Mouse (Mus musculus): Measurements from ENCODE around the gene Itprid2. TPM values are rescaled to one million over a fixed set of nuclear protein-coding genes. Genes with fewer than 3 reads are reported as not detected.

Itprid2 gene
- polyA plus RNA-seq, 1 experiment from 2014 or later: 6.0 TPM

GRCm38 (mm10) chr2:79608301-79609074 is 26.7 kb upstream of the Itprid2 start:
- 85% methylated on average over 8 of the region's 8 CpGs for WGBS
- no peak for DNase-seq (ENCODE audit: low spot score)

GRCm38 (mm10) chr2:79610894-79611293 is 24.3 kb upstream of the Itprid2 start:
- no peak overlapping the region for H3K9ac ChIP-seq (ENCODE audit: low read length)
- ATAC-seq: no peak

More at GRCm38 (mm10) chr2:79608301-79609074, 26.7 kb upstream of the Itprid2 start:
- Histone ChIP-seq H3K27me3 (replicated peaks; ENCODE audit: control insufficient read depth, insufficient read depth, low read length) (no peaks in the 10 kb centered on the region), H3K36me3 (ENCODE audit: control insufficient read depth, insufficient read depth, low read length) (no peaks in the 10 kb centered on the region), H3K27ac (ENCODE audit: low read depth, low read length) (no peak overlapping the region), H3K4me1 (ENCODE audit: control insufficient read depth, insufficient read depth, low read length) (no peaks in the 10 kb centered on the region), H3K9ac (ENCODE audit: low read length) (no peak overlapping the region), H3K9me3 (replicated peaks; ENCODE audit: control insufficient read depth, low read length) (no peaks in the 10 kb centered on the region), H3K4me2 (ENCODE audit: low read length) (no peak overlapping the region), H3K4me3 (ENCODE audit: low read depth, low read length) (no peak overlapping the region)
- no peak for ATAC-seq

DNA sequence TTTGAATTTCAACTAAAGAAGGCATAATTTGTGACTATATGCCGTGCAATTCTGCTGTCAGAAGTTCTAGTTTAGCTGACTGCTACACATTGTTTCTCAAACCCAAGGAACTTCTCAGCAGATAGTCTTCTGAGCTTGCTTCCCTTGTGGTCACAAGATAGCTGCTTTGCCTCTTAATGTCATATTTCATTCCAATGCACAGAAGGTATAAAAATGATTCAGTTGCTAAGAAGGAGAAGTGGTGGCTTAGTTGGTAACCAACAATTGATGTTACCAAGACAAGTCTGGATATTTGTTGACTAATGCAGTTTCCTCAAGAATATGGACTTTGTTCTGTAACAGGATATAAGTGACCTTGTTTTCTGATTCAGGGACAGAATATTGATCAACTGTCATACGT is 17.0 kb upstream of the Itprid2 start:
- Histone ChIP-seq H3K27me3 (replicated peaks; ENCODE audit: control insufficient read depth, insufficient read depth, low read length) (no peaks in the 10 kb centered on the region), H3K36me3 (ENCODE audit: control insufficient read depth, insufficient read depth, low read length) (no peaks in the 10 kb centered on the region), H3K9me3 (replicated peaks; ENCODE audit: control insufficient read depth, low read length) (no peaks in the 10 kb centered on the region), H3K27ac (ENCODE audit: low read depth, low read length) (no peak overlapping the region), H3K4me2 (ENCODE audit: low read length) (no peak overlapping the region), H3K4me1 (ENCODE audit: control insufficient read depth, insufficient read depth, low read length) (no peaks in the 10 kb centered on the region), H3K9ac (ENCODE audit: low read length) (no peak overlapping the region), H3K4me3 (ENCODE audit: low read depth, low read length) (no peak overlapping the region)
- DNase-seq (ENCODE audit: low spot score): no peak
- no peak for ATAC-seq
- WGBS: 93% methylated on average over 2 of the region's 2 CpGs

More at GRCm38 (mm10) chr2:79610894-79611293, 24.3 kb upstream of the Itprid2 start:
- Histone ChIP-seq H3K4me1 (ENCODE audit: control insufficient read depth, insufficient read depth, low read length) (no peaks in the 10 kb centered on the region), H3K27me3 (replicated peaks; ENCODE audit: control insufficient read depth, insufficient read depth, low read length) (no peaks in the 10 kb centered on the region), H3K4me2 (ENCODE audit: low read length) (no peak overlapping the region), H3K4me3 (ENCODE audit: low read depth, low read length) (no peak overlapping the region), H3K9me3 (replicated peaks; ENCODE audit: control insufficient read depth, low read length) (no peaks in the 10 kb centered on the region), H3K36me3 (ENCODE audit: control insufficient read depth, insufficient read depth, low read length) (no peaks in the 10 kb centered on the region), H3K27ac (ENCODE audit: low read depth, low read length) (no peak overlapping the region)
- 78% methylated on average over 3 of the region's 3 CpGs for WGBS
- no peak for DNase-seq (ENCODE audit: low spot score)

GRCm38 (mm10) chr2:79618614-79619568 is 16.3 kb upstream of the Itprid2 start:
- H3K4me1 ChIP-seq (ENCODE audit: control insufficient read depth, insufficient read depth, low read length): no peaks in the 10 kb centered on the region
- H3K9me3 ChIP-seq (replicated peaks; ENCODE audit: control insufficient read depth, low read length): no peaks in the 10 kb centered on the region
- WGBS: 82% methylated on average over 6 of the region's 6 CpGs
- ATAC-seq (no peak), DNase-seq (ENCODE audit: low spot score) (no peak)
- no peaks in the 10 kb centered on the region for H3K36me3 ChIP-seq (ENCODE audit: control insufficient read depth, insufficient read depth, low read length)
- no peak overlapping the region for H3K27ac ChIP-seq (ENCODE audit: low read depth, low read length)
- no peaks in the 10 kb centered on the region for H3K27me3 ChIP-seq (replicated peaks; ENCODE audit: control insufficient read depth, insufficient read depth, low read length)
- H3K4me3 ChIP-seq (ENCODE audit: low read depth, low read length): no peak overlapping the region
- no peak overlapping the region for H3K9ac ChIP-seq (ENCODE audit: low read length)
- H3K4me2 ChIP-seq (ENCODE audit: low read length): no peak overlapping the region

DNA sequence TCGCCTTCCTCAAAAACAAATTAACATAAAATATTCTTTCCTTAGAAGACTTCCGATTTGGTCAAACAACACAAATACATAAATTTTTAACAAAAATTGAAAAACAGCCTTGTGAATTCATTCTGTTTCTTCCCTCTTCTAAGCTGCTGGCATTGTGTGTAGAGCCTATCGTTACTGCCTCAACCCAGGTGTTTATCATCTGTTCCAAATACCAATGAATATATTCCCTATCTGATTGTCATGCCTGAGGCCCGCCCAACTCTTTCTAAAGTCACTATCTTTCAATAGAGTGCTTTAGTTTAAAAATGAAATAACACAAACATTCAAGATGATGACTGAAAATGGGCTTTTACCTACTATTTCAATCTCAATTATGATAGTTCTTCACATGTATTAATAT is 11.9 kb upstream of the Itprid2 start:
- H3K36me3 ChIP-seq (ENCODE audit: control insufficient read depth, insufficient read depth, low read length): no peaks in the 10 kb centered on the region
- H3K4me3 ChIP-seq (ENCODE audit: low read depth, low read length): no peak overlapping the region
- DNase-seq (ENCODE audit: low spot score) (no peak), ATAC-seq (no peak)
- no peak overlapping the region for H3K4me2 ChIP-seq (ENCODE audit: low read length)
- WGBS: 93% methylated on average over 4 of the region's 4 CpGs
- no peak overlapping the region for H3K27ac ChIP-seq (ENCODE audit: low read depth, low read length)
- no peaks in the 10 kb centered on the region for H3K27me3 ChIP-seq (replicated peaks; ENCODE audit: control insufficient read depth, insufficient read depth, low read length)
- H3K9me3 ChIP-seq (replicated peaks; ENCODE audit: control insufficient read depth, low read length): no peaks in the 10 kb centered on the region
- no peaks in the 10 kb centered on the region for H3K4me1 ChIP-seq (ENCODE audit: control insufficient read depth, insufficient read depth, low read length)
- no peak overlapping the region for H3K9ac ChIP-seq (ENCODE audit: low read length)

DNA sequence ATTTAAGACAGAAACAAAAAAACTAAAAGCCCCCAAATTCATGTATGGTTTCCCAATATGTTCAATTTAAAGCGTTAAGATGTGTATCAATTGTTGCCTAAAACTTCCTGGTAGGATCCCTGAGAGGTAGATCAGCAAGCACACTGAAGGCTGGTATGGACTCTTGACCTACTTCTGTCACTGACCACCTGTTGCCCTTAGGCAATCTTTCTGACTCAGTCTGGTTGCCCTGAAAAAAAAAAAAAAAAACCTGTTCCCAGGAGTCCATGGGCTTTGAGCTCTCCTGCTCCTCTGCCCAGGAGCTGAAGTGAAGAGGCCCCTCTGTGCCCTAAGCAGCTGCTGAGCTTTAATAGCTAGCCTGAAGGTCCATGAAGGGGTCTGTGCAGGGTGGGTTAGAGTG is 7.5 kb upstream of the Itprid2 start:
- Histone ChIP-seq H3K9me3 (replicated peaks; ENCODE audit: control insufficient read depth, low read length) (no peaks in the 10 kb centered on the region), H3K4me2 (ENCODE audit: low read length) (no peak overlapping the region), H3K27me3 (replicated peaks; ENCODE audit: control insufficient read depth, insufficient read depth, low read length) (no peaks in the 10 kb centered on the region), H3K36me3 (ENCODE audit: control insufficient read depth, insufficient read depth, low read length) (no peaks in the 10 kb centered on the region), H3K27ac (ENCODE audit: low read depth, low read length) (no peak overlapping the region), H3K9ac (ENCODE audit: low read length) (no peak overlapping the region), H3K4me3 (ENCODE audit: low read depth, low read length) (no peak overlapping the region), H3K4me1 (ENCODE audit: control insufficient read depth, insufficient read depth, low read length) (no peaks in the 10 kb centered on the region)
- ATAC-seq (no peak), DNase-seq (ENCODE audit: low spot score) (no peak)
- WGBS: 84% methylated on average over 1 of the region's 1 CpGs

- H3K27me3 ChIP-seq (replicated peaks; ENCODE audit: control insufficient read depth, insufficient read depth, low read length): no peaks in the 10 kb centered on the region
- H3K36me3 ChIP-seq (ENCODE audit: control insufficient read depth, insufficient read depth, low read length): no peaks in the 10 kb centered on the region
- DNase-seq (ENCODE audit: low spot score) (peak; percentile 35), ATAC-seq (no peak)
- H3K4me2 ChIP-seq (ENCODE audit: low read length): no peak overlapping the region
- no peaks in the 10 kb centered on the region for H3K9me3 ChIP-seq (replicated peaks; ENCODE audit: control insufficient read depth, low read length)
- no peak overlapping the region for H3K9ac ChIP-seq (ENCODE audit: low read length)
- WGBS: 46% methylated on average over 2 of the region's 2 CpGs
- H3K27ac ChIP-seq (ENCODE audit: low read depth, low read length): no peak overlapping the region
- H3K4me1 ChIP-seq (ENCODE audit: control insufficient read depth, insufficient read depth, low read length): no peaks in the 10 kb centered on the region
- no peak overlapping the region for H3K4me3 ChIP-seq (ENCODE audit: low read depth, low read length)
These were observed 4.9 kb upstream of the Itprid2 start for GRCm38 (mm10) chr2:79630231-79630630.

DNA sequence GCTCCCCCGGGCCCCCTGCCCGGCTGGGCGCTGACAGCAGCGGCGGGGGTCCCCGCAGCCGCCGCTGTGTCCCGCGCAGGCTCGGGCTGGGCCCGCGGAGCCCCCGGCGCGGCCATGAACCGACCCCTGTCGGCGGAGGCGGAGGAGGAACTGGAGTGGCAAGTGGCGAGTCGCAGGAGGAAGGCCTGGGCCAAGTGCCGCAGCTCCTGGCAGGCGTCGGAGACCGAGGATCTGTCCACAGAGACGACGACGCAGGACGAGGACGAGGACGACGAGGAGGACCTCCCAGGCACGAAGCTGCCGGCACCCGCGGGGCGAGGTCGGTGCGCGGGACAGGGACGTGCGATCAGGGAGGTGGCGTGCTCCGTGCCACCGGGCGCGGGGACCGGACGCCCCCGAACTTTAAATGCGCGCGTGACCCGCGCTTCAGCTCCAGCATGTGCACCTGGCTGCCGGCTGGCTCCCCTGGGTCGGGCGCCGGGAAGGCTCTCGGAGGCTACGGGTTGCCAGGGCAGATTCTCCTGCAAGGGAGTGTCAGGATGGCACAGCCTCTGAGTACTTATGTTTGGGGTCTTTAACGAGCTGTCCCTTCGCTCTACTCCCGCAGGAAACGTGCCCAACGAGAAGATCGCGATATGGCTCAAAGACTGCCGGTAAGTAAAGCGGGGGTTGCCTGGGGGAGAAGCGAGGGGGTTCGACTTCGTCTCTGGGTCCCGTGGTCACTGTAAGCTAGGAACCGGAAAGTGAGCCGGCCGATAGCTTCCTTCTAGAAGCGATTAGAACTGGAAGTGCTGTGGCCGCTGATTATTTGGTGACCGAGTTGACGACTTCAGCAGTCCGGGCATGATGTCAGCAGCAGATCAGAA is 507 bp downstream of the Itprid2 start:
- ATAC-seq (peak; percentile 84; the same call in 1 of the 2 replicates), DNase-seq (ENCODE audit: low spot score) (peak; percentile 61)
- no peaks in the 10 kb centered on the region for H3K27me3 ChIP-seq (replicated peaks; ENCODE audit: control insufficient read depth, insufficient read depth, low read length)
- H3K4me1 ChIP-seq (ENCODE audit: control insufficient read depth, insufficient read depth, low read length): no peaks in the 10 kb centered on the region; the same call in 1 of the 2 replicates
- H3K36me3 ChIP-seq (ENCODE audit: control insufficient read depth, insufficient read depth, low read length): no peaks in the 10 kb centered on the region
- under 1% methylated on average over 75 of the region's 83 CpGs for WGBS
- peak overlapping the region; percentile 16; the same call in 1 of the 2 replicates for H3K27ac ChIP-seq (ENCODE audit: low read depth, low read length)
- peak overlapping the region; percentile 96 for H3K4me2 ChIP-seq (ENCODE audit: low read length)
- H3K9me3 ChIP-seq (replicated peaks; ENCODE audit: control insufficient read depth, low read length): no peaks in the 10 kb centered on the region
- peak overlapping the region; percentile 79 for H3K9ac ChIP-seq (ENCODE audit: low read length)
- H3K4me3 ChIP-seq (ENCODE audit: low read depth, low read length): peak overlapping the region; percentile 73
